In genomic region chr8:6471089-6471488, GRCm38 (mm10) we compare ENCODE assay signal across 23 mouse cellular contexts.
"Had no signal": no experiment of that assay in that cellular context is flagged by ENCODE, and none has a peak within 500 bp of the region (broad histone marks: within the 10 kb centered on the region; RNA-seq: fewer than 3 reads in every experiment).

No protein-coding gene starts in this region.

- DNase-seq: gastrocnemius, postnatal 14 days; gastrocnemius, postnatal 36 days; heart, adult 11 months; heart, adult 2 months; heart, postnatal 14 days; heart, postnatal 36 days; kidney, adult 11 months; kidney, adult 2 months; kidney, adult 9 months; kidney, postnatal 14 days; kidney, postnatal 36 days; liver had no signal

- H3K27ac ChIP-seq: heart, adult 2 months; heart, embryonic 13.5 days; heart, embryonic 15.5 days; hindbrain, embryonic 13.5 days; hindbrain, embryonic 15.5 days; hindbrain, postnatal 0 days; kidney, embryonic 15.5 days; kidney, postnatal 0 days; left cerebral cortex, adult 2 months; limb, embryonic 10.5 days; limb, embryonic 12.5 days had no signal

- H3K4me3 ChIP-seq: heart, adult 2 months; heart, embryonic 13.5 days; heart, embryonic 15.5 days; hindbrain, embryonic 13.5 days; hindbrain, embryonic 15.5 days; kidney, embryonic 15.5 days; left cerebral cortex, adult 2 months; limb, embryonic 10.5 days; limb, embryonic 12.5 days had no signal

- ATAC-seq: hindbrain, postnatal 0 days; intestine, embryonic 16.5 days had no signal
